Mouse (Mus musculus) fibroblast of lung, adult 2 months (primary cell): ENCODE measurements around the gene Myrfl.

Experiments used
- DNase-seq: peaks from one replicate; pipeline ENCODE4 v3.0.0-alpha.2; 2011; ENCODE audit warnings: low read depth

Myrfl gene

DNA sequence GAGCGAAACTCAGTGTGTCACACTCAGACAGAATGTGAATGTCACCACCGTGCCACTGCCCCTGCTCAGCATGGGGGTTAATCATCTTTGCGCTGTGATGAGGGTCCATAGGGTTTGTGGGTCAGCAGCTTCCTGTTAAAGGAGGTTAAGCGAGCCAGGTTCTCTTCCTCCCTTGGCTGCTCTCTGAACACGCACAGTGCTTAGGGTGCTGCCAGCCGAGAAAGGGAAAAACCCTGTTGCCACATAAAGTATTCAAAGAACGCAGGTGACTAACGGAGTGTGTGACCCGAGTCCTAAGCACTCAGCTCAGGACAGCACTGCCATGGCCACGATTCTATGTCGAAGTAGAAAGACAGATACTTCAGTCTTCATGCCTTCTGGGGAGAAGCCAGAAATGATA lies 69.4 kb downstream of the Myrfl start:
- no peak for DNase-seq

- no peak for DNase-seq
Measured at GRCm38 (mm10) chr10:116815311-116816060, 81.2 kb downstream of the Myrfl start.

GRCm38 (mm10) chr10:116813150-116813549 lies 83.6 kb downstream of the Myrfl start:
- no peak for DNase-seq

GRCm38 (mm10) chr10:116810738-116811137 lies 86.0 kb downstream of the Myrfl start:
- DNase-seq: no peak

- DNase-seq: no peak
Measured at GRCm38 (mm10) chr10:116809383-116809782, 87.3 kb downstream of the Myrfl start.

DNA sequence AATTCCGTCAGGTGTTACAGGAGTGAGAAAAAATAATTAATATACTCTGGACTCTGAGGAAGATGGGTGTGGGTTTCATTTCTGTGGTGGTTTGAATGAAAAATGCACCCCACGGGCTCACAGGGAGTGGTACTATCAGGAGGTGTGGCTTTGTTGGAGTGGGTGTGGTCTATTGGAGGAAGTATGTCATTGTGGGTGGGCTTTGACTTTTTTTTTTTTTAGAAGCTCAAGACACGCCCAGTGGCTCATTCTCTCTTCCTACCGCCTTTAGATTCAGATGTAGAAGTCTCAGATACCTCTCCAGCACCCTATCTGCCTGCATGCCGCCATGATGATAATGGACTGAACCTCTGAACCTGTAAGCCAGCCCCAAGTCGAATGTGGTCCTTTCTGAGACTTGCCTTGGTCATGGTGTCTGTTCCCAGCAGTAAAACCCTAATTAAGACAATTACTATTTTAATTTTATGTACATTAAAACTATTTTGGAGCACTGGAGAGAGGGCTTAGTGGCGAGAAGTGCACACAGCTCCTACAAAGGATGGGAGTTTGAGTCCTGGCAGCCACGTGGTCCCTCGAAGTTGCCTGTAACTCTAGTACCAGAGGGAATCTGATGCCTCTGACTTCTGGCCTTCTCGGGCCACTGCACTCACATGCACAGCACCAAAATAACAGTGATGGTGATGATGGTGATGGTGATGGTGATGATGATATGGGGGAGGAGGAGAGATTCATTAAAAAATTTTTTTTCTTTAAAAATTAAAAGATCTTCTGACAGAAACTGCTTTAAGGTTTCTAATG lies 88.0 kb downstream of the Myrfl start:
- no peak for DNase-seq

GRCm38 (mm10) chr10:116802178-116802794 lies 94.4 kb downstream of the Myrfl start:
- no peak for DNase-seq

DNA sequence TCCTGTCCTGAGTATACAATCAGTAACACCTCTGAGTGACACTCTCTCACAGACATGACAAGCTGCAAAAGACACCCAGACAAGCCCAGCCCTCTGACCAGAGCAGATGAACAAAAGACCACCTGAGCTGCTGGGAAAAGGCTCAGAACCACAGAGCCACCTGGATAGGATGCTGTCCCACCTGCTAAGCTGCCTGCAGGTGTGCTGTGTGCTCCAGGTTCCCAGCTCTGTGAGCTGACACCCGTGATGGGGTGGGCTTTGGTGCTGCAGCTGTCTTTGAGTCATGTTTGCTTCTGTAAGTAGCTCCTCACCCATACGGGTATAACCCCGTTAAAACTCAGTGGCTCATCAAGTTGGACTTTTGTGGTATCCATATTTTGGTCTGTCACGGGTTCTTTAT lies 95.4 kb downstream of the Myrfl start:
- DNase-seq: no peak

- no peak for DNase-seq
Measured at GRCm38 (mm10) chr10:116796066-116796465, 100.7 kb downstream of the Myrfl start.

DNA sequence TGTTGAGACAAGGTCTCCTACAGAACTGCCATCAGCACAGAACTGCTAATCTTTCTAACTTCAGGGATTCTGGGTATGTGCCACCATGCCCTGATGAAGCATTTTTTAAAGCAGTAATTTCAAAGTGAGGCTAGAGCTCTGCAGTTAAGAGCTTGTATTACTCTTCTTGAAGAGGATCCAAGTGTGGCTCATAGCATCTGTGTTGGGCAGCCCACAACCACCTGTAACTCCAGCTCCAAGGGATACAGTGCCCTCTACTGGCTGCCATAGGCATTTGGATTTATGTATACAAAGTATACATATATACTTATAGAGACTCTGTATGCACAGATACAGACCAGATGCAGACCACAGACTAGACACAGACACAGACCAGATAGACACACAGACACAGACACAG lies 107.6 kb downstream of the Myrfl start:
- DNase-seq: no peak

DNA sequence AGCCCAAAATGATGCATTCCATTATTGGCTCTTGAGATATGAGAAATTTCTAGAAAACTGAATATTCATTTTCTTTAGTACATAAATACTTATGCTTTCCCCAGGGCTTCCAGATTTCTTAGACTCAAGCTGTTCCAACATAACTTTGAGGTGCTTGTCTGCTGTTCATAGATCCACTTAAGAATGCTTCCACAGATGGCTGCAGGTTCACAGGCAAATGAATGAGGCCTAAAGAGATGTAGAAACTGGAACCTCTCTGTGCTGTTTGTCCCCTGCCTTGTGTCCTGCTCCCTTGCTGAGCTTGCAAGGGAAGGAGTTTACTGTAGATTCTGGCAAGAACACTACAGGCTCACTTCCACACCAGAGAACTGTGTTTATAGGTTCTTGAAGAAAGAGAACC lies 108.3 kb downstream of the Myrfl start:
- DNase-seq: no peak

- no peak for DNase-seq
Measured at GRCm38 (mm10) chr10:116784098-116784497, 112.6 kb downstream of the Myrfl start.

GRCm38 (mm10) chr10:116783020-116783419 lies 113.7 kb downstream of the Myrfl start:
- DNase-seq: no peak

DNA sequence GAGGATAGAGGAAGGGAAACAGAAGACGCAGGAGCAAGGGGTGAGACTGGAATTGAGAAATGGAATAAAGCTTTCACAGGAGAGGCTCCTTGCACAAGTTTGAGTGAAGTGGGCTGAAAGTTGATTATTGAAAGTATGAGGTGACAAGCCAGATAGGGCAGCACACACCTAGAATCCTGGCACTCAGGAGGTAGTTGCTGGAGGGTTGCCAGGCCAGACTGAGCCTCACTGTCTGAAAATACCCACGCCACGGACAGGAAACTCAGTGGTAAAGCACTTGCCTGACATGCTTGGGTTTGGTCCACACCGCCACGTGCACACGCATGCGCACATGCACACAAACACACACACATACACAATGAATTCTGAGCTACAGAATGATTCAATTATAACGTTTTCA lies 118.8 kb downstream of the Myrfl start:
- DNase-seq: no peak

DNA sequence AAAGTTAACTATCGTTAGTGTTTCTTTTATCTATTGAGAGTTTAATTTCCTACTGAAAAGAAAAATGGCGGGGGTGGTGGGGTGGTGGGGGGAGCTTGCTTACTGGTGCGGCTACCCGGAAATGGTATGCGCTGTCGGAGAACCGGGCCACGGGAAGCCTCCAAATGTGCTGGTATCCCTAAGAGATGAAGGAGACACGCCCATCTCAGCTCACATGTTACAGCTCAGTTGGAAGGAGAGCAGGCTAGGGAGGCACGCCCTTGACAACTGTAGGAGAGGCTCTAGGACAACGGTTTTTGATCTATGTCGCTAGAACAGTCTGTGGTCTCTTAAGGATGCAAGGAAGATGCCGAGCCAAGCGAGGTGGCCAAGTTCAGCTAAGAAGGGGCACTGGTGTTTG lies 119.9 kb downstream of the Myrfl start:
- no peak for DNase-seq

DNA sequence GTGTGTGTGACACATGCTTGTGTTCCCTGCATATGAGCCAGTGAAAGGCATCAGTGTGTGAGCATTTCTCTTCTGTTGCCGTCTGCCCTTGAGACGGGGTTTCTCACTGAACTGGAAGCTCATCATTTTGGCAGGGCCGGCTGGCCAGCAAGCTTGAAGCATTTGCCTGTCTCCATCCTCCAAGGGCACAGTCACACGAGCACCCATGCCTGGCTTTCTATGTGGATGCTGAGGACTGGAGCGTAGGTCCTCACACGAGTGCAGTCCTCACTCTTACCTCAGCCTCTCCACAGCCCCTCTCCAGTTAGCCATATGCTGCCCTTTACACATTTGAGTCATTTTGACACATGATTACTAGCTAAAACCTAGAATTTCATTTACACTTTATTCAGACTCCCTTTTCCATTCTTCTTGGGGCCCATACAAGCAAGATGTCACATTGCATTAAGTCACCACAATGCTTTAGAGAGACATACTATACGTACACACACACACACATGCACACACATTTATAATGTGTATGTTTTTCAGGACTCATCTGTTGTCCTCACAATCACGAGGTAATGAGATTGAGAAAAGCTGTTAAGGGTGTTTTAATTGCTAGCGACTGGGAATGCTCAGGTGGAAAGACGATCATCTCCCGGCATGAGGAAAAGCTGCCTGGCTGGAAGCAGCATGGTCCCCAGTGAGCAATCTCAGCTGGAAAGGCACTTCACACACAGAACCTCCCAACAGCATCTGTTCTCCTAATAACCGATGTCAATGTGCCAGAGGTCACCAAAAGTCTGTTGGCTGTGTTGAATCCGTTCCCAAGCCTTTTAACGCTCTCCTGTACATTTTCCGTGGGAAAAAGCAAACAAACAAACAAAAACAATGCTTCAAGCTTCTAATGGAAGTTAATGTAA lies 122.6 kb downstream of the Myrfl start:
- no peak for DNase-seq

- DNase-seq: no peak
Measured at GRCm38 (mm10) chr10:116771215-116771935, 125.3 kb downstream of the Myrfl start.

DNA sequence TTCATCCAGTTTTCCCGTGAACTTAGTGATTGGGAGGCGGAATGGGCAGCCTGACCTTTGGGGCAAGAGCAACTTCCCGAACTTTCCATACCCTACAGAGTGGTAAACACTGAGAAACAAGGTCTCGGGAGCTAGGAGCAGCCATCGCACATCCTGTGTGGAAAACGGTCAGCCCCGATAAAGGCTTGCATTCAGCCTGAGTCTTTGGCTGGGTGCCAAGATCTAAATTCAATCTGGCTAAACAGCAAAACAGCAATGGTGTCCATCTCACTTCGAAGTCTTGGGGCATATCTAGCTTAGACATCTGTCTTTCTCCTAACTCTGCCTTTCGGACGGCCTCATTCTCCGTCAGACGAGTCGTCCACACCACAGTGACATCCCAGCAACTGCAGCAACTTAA lies 128.1 kb downstream of the Myrfl start:
- DNase-seq: no peak

DNA sequence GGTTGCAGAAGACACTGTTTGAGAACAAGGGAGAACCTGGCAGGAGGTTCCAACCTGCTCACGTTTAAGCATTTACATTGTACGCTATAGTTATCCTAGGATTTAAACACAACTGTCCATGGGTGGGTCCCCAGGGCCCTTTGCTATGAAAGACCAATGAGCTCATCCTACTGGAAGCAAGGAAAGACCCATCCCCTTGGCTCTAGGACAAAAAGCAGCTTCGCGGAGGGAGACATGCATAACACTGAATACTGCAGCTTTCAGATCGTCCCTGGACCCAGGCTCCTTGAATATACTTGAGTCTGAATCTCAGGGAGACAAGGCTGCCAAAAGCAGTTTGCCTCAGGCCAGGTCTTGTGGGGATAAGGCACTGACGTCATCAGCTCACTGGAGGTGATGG lies 130.2 kb downstream of the Myrfl start:
- DNase-seq: no peak

DNA sequence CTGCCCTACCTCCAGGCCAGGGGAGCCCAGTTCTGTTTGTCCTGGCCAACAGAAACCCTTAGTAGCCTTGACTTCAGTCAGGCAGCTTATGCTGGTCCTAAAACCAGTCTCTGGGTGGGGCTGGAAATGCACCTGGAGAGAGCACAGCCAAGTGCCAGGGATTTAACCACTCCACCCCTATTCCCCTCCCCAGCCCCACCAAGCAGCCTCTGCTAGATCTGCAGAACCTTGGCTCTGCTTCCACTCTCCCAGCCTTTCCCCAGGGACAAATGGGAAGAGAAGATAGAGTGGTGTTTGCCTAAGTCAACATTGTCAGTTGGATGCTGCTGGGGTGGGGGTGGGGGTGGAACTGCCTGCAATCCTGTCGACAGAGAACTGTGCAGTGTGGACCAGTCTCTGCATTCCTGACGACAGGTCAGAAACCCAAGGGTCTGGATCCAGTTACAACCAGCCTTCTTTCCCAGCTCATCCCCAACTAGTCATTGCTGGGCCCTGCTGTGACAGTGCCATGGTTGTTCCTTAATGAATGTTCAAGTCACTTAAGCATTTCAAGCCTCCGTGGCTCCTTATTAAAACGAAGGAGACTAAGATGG lies 135.1 kb downstream of the Myrfl start:
- no peak for DNase-seq

DNA sequence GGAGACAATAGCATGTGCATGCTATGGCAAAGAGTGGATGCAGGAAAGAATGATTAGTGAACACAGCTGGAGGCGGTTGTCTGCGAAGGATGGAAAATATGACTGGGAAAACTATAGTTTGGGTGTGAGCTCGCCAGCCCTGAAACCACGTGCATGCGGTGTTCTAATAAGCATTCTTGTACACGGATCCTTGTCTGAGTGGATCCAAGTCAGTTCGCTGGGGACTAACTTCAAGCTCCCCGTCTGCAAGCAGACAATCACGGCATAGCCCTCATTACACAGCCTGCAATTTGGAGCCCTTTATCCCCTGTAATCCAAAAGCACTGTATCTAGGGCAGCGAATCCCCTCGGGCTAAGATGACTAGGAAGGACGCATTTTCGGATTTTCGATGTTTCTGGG lies 136.2 kb downstream of the Myrfl start:
- DNase-seq: no peak
